Mouse (Mus musculus): ENCODE data around the gene Ubxn4.

- TF ChIP-seq POLR2A (IDR thresholded peaks at IDR 0.05; ENCODE audit: low read depth, low read length) (no peak), CTCF (IDR thresholded peaks at IDR 0.05; ENCODE audit: extremely low read depth, insufficient read length, insufficient replicate concordance, low read depth, low read length) (no peak)
These were observed 32.1 kb downstream of the Ubxn4 start for GRCm38 (mm10) chr1:128275908-128276307.

Measured in small intestine, adult 2 months (tissue).